14 mouse cellular contexts compared by ENCODE assay signal in genomic region chr14:93416752-93417151, GRCm38 (mm10).
DNase-seq lines count a peak whose midpoint lies in the region; ATAC-seq lines count a peak whose summit lies in the region.
"Had no signal": no experiment of that assay in that cellular context is flagged by ENCODE, and none has a peak within 500 bp of the region (broad histone marks: within the 10 kb centered on the region; RNA-seq: fewer than 3 reads in every experiment).

No protein-coding gene starts in this region.

- DNase-seq in brain, adult 2 months (ENCODE audit: low read depth, low spot score) = peak; percentile 39
- DNase-seq in cerebellum, adult 11-12 months = peak; percentile 15
- peak; percentile 17 for DNase-seq in left cerebral cortex, adult 11 months (ENCODE audit: low spot score)
- DNase-seq in gastrocnemius, postnatal 14 days = no peak
- DNase-seq in kidney, postnatal 10 days = no peak
- no peak for DNase-seq in embryonic facial prominence, embryonic 10.5 days (ENCODE audit: low spot score)
- DNase-seq: gastrocnemius, adult 2 months; heart, postnatal 14 days; lung, adult 18-20 months had no signal

- peak; percentile 64 for ATAC-seq in frontal cortex, adult (ENCODE audit: low TSS enrichment)
- ATAC-seq in erythroid progenitor cell, adult 5-6 weeks (replicated peaks; ENCODE audit: low FRiP score, poor library complexity, severe bottlenecking) = no peak
- ATAC-seq: activated CD4-positive, CD25-positive, alpha-beta regulatory T cell, adult 4 months had no signal

- H3K27ac ChIP-seq in embryonic facial prominence, embryonic 10.5 days (replicated peaks) = no peak overlapping the region
- H3K27ac ChIP-seq: gastrocnemius, adult 2 months; left cerebral cortex, adult 2 months had no signal

- 66% methylated on average over 3 of the region's 3 CpGs for whole genome bisulfite sequencing in embryonic facial prominence, embryonic 10.5 days

- intact Hi-C loops in gastrocnemius, postnatal 14 days (cut with DNase I; ENCODE audit: low total_unique reads) = no loop called here

- H3K36me3 ChIP-seq in embryonic facial prominence, embryonic 10.5 days (replicated peaks) = no peaks in the 10 kb centered on the region

- H3K4me3 ChIP-seq in embryonic facial prominence, embryonic 10.5 days = no peak overlapping the region
- H3K4me3 ChIP-seq: gastrocnemius, adult 2 months; left cerebral cortex, adult 2 months; myocyte had no signal

- H3K27me3 ChIP-seq in embryonic facial prominence, embryonic 10.5 days (replicated peaks; ENCODE audit: low read depth, poor library complexity, severe bottlenecking) = no peaks in the 10 kb centered on the region

- no peaks in the 10 kb centered on the region for H3K4me1 ChIP-seq in embryonic facial prominence, embryonic 10.5 days

- no peaks in the 10 kb centered on the region for H3K9me3 ChIP-seq in embryonic facial prominence, embryonic 10.5 days

Comparison
In these comparisons a context has a peak if more than half of its experiments do, and no peak if none do; other contexts are left out.
1. DNase-seq: peak in brain, adult 2 months (single experiment), cerebellum, adult 11-12 months (single experiment) and left cerebral cortex, adult 11 months (single experiment); none in gastrocnemius, postnatal 14 days (single experiment), kidney, postnatal 10 days (single experiment) and embryonic facial prominence, embryonic 10.5 days (single experiment).